Comparison of ENCODE assay signal across 20 mouse cellular contexts in genomic region chr1:128400926-128401325, GRCm38 (mm10). TPM values are rescaled to one million over a fixed set of nuclear protein-coding genes. Genes with fewer than 3 reads are reported as not detected.
DNase-seq lines count a peak whose midpoint lies in the region; ATAC-seq and TF ChIP-seq lines count a peak whose summit lies in the region.
"Had no signal": no experiment of that assay in that cellular context is flagged by ENCODE, and none has a peak within 500 bp of the region (broad histone marks: within the 10 kb centered on the region; RNA-seq: fewer than 3 reads in every experiment).

No protein-coding gene starts in this region.

- no peak overlapping the region for H3K4me3 ChIP-seq in forebrain, embryonic 10.5 days
- H3K4me3 ChIP-seq in forebrain, postnatal 0 days (ENCODE audit: low read depth, low read length), result no peak overlapping the region
- no peak overlapping the region for H3K4me3 ChIP-seq in ES-Bruce4 (ENCODE audit: low read depth, low read length)
- H3K4me3 ChIP-seq in forebrain, embryonic 11.5 days (ENCODE audit: low read depth, low read length), result no peak overlapping the region
- H3K4me3 ChIP-seq in hindbrain, embryonic 15.5 days, result no peak overlapping the region
- H3K4me3 ChIP-seq: erythroblast, embryonic 14.5 days; gastrocnemius, adult 2 months; left cerebral cortex, adult 2 months; limb, embryonic 15.5 days had no signal

- no peak for ATAC-seq in forebrain, postnatal 0 days
- ATAC-seq in forebrain, embryonic 11.5 days (replicated peaks; ENCODE audit: low FRiP score), result 0 out of 2 replicates have a peak, but pooled peaks have one; percentile 22
- no peak for ATAC-seq in hindbrain, embryonic 15.5 days (ENCODE audit: low FRiP score, low read depth)
- no peak for ATAC-seq in erythroblast, adult 5-6 weeks (replicated peaks; ENCODE audit: low FRiP score, poor library complexity, severe bottlenecking)
- ATAC-seq: activated CD4-positive, CD25-positive, alpha-beta regulatory T cell, adult 4 months had no signal

- TF ChIP-seq POLR2A in ES-Bruce4 (IDR thresholded peaks at IDR 0.05; ENCODE audit: insufficient read depth, low read length), result no peak

- peaks cover 54% of the 10 kb centered on the region for H3K4me1 ChIP-seq in forebrain, embryonic 10.5 days
- no peaks in the 10 kb centered on the region for H3K4me1 ChIP-seq in forebrain, postnatal 0 days (ENCODE audit: insufficient read depth)
- H3K4me1 ChIP-seq in ES-Bruce4 (ENCODE audit: control insufficient read depth, insufficient read depth, low read length), result peaks cover 7% of the 10 kb centered on the region
- H3K4me1 ChIP-seq in forebrain, embryonic 11.5 days (replicated peaks; ENCODE audit: control insufficient read depth, insufficient read depth, low read length), result peaks cover 5% of the 10 kb centered on the region; the same call in 1 of the 2 replicates
- H3K4me1 ChIP-seq in hindbrain, embryonic 15.5 days (replicated peaks), result peaks cover 16% of the 10 kb centered on the region; the same call in 1 of the 2 replicates
- H3K4me1 ChIP-seq: limb, embryonic 15.5 days had no signal

- peaks cover 65% of the 10 kb centered on the region for H3K36me3 ChIP-seq in forebrain, embryonic 10.5 days (replicated peaks)
- no peaks in the 10 kb centered on the region for H3K36me3 ChIP-seq in forebrain, postnatal 0 days (ENCODE audit: insufficient read depth)
- H3K36me3 ChIP-seq in ES-Bruce4 (ENCODE audit: control insufficient read depth, insufficient read depth, low read length, poor library complexity, severe bottlenecking), result peaks cover 25% of the 10 kb centered on the region
- no peaks in the 10 kb centered on the region for H3K36me3 ChIP-seq in forebrain, embryonic 11.5 days (ENCODE audit: control insufficient read depth, insufficient read depth, low read length)
- peaks cover 10% of the 10 kb centered on the region; the same call in 1 of the 2 replicates for H3K36me3 ChIP-seq in hindbrain, embryonic 15.5 days

- no peak for TF ChIP-seq CTCF in forebrain, postnatal 0 days (IDR thresholded peaks at IDR 0.05; ENCODE audit: low read depth)
- TF ChIP-seq CTCF in ES-Bruce4 (IDR thresholded peaks at IDR 0.05; ENCODE audit: low read depth, low read length), result no peak

- H3K9ac ChIP-seq in forebrain, postnatal 0 days, result no peak overlapping the region
- H3K9ac ChIP-seq in ES-Bruce4 (ENCODE audit: low read depth, poor library complexity, severe bottlenecking), result no peak overlapping the region
- H3K9ac ChIP-seq in forebrain, embryonic 11.5 days (ENCODE audit: low read length), result no peak overlapping the region
- H3K9ac ChIP-seq in hindbrain, embryonic 15.5 days, result no peak overlapping the region
- H3K9ac ChIP-seq: limb, embryonic 15.5 days had no signal

- H3K27me3 ChIP-seq in forebrain, embryonic 10.5 days (ENCODE audit: poor library complexity, severe bottlenecking), result no peaks in the 10 kb centered on the region
- no peaks in the 10 kb centered on the region for H3K27me3 ChIP-seq in forebrain, postnatal 0 days (ENCODE audit: insufficient read depth, low read length)
- no peaks in the 10 kb centered on the region for H3K27me3 ChIP-seq in ES-Bruce4 (ENCODE audit: control insufficient read depth, insufficient read depth, low read length, poor library complexity, severe bottlenecking)
- no peaks in the 10 kb centered on the region for H3K27me3 ChIP-seq in forebrain, embryonic 11.5 days (ENCODE audit: control insufficient read depth, insufficient read depth, low read length)
- no peaks in the 10 kb centered on the region for H3K27me3 ChIP-seq in hindbrain, embryonic 15.5 days
- H3K27me3 ChIP-seq: limb, embryonic 15.5 days had no signal

- no peak for DNase-seq in forebrain, embryonic 10.5 days (ENCODE audit: extremely low spot score, low spot score)
- DNase-seq in forebrain, postnatal 0 days, result no peak
- DNase-seq in forebrain, embryonic 11.5 days (ENCODE audit: low spot score), result no peak
- no peak for DNase-seq in heart, postnatal 14 days
- DNase-seq in kidney, adult 11 months, result no peak
- DNase-seq: cerebellum, adult 11 months; gastrocnemius, adult 2 months; heart, postnatal 36 days; kidney, adult 18-20 months; kidney, postnatal 4 days; lung, adult 2 months; thymus, postnatal 25 days had no signal

- H3K4me2 ChIP-seq in forebrain, postnatal 0 days (ENCODE audit: low read depth), result no peak overlapping the region
- no peak overlapping the region for H3K4me2 ChIP-seq in forebrain, embryonic 11.5 days (ENCODE audit: low read depth, low read length, severe bottlenecking)
- H3K4me2 ChIP-seq in hindbrain, embryonic 15.5 days, result no peak overlapping the region
- H3K4me2 ChIP-seq: limb, embryonic 15.5 days had no signal

- intact Hi-C loops in heart, postnatal 14 days (cut with DNase I), result no loop called here

- H3K27ac ChIP-seq in forebrain, embryonic 10.5 days, result peak overlapping the region; percentile 72
- no peak overlapping the region for H3K27ac ChIP-seq in forebrain, postnatal 0 days (ENCODE audit: low read depth, low read length)
- H3K27ac ChIP-seq in ES-Bruce4 (ENCODE audit: insufficient read depth, low read length), result peak overlapping the region; percentile 67
- no peak overlapping the region for H3K27ac ChIP-seq in forebrain, embryonic 11.5 days (ENCODE audit: low read depth, low read length)
- H3K27ac ChIP-seq in hindbrain, embryonic 15.5 days (replicated peaks), result peak overlapping the region; percentile 54
- H3K27ac ChIP-seq: gastrocnemius, adult 2 months; left cerebral cortex, adult 2 months; limb, embryonic 15.5 days had no signal

- no peaks in the 10 kb centered on the region for H3K9me3 ChIP-seq in forebrain, embryonic 10.5 days
- H3K9me3 ChIP-seq in forebrain, postnatal 0 days (ENCODE audit: low read length), result no peaks in the 10 kb centered on the region
- no peaks in the 10 kb centered on the region for H3K9me3 ChIP-seq in ES-Bruce4 (replicated peaks; ENCODE audit: control insufficient read depth, insufficient read depth, low read length, poor library complexity, severe bottlenecking)
- no peaks in the 10 kb centered on the region for H3K9me3 ChIP-seq in forebrain, embryonic 11.5 days (ENCODE audit: control insufficient read depth, low read length)
- no peaks in the 10 kb centered on the region for H3K9me3 ChIP-seq in hindbrain, embryonic 15.5 days
- H3K9me3 ChIP-seq: G1E; limb, embryonic 15.5 days had no signal

- WGBS in forebrain, embryonic 10.5 days, result 35% methylated on average over 2 of the region's 2 CpGs
- 15% methylated on average over 2 of the region's 2 CpGs for WGBS in forebrain, postnatal 0 days
- 17% methylated on average over 2 of the region's 2 CpGs for WGBS in forebrain, embryonic 11.5 days
- 12% methylated on average over 2 of the region's 2 CpGs for WGBS in hindbrain, embryonic 15.5 days

- TF ChIP-seq EP300 in ES-Bruce4 (IDR thresholded peaks at IDR 0.05; ENCODE audit: insufficient read depth, low read depth, low read length), result no peak

RNA-seq across cellular contexts. Expression of gene Dars, which starts 16.2 kb away (rescaled TPM):
- 186 and 191 TPM in 2 replicates for polyA plus RNA-seq in forebrain, embryonic 10.5 days (2016; fragmentation: Nextera tagmentation; extraction: Ambion mirVana)
- total RNA-seq in forebrain, postnatal 0 days (2014; rRNA removed), result 90.4 and 101 TPM in 2 replicates
- 128 and 130 TPM in 2 replicates for polyA plus RNA-seq in forebrain, postnatal 0 days (2015; fragmentation: Nextera tagmentation; extraction: Ambion mirVana)
- polyA plus RNA-seq in ES-Bruce4 (2011; ENCODE audit: insufficient read depth, insufficient read length, low read depth, missing spikeins), result 185 and 191 TPM in 2 replicates
- polyA plus RNA-seq in forebrain, embryonic 11.5 days (2014; fragmentation: Nextera tagmentation; extraction: Ambion mirVana), result 116 and 130 TPM in 2 replicates
- polyA plus RNA-seq in hindbrain, embryonic 15.5 days (2015; fragmentation: Nextera tagmentation; extraction: Ambion mirVana), result 137 and 139 TPM in 2 replicates
- 49.9 and 64.6 TPM in 2 replicates for total RNA-seq in erythroblast, adult 5-6 weeks (2015; ENCODE audit: low replicate concordance)
- total RNA-seq in erythroblast, adult 5-6 weeks (2017; ENCODE audit: low replicate concordance), result 49.1 and 57.0 TPM in 2 replicates
- total RNA-seq in heart, postnatal 14 days (2021), result 10 to 100 TPM; 53.1 to 56.4 TPM

RNA-seq across cellular contexts. Expression of gene Mcm6, which starts 41.5 kb away (rescaled TPM):
- polyA plus RNA-seq in forebrain, embryonic 10.5 days (2016; fragmentation: Nextera tagmentation; extraction: Ambion mirVana), result 378 and 390 TPM in 2 replicates
- total RNA-seq in forebrain, postnatal 0 days (2014; rRNA removed), result 33.7 and 52.4 TPM in 2 replicates
- 35.2 and 40.5 TPM in 2 replicates for polyA plus RNA-seq in forebrain, postnatal 0 days (2015; fragmentation: Nextera tagmentation; extraction: Ambion mirVana)
- polyA plus RNA-seq in ES-Bruce4 (2011; ENCODE audit: insufficient read depth, insufficient read length, low read depth, missing spikeins), result 206 and 215 TPM in 2 replicates
- polyA plus RNA-seq in forebrain, embryonic 11.5 days (2014; fragmentation: Nextera tagmentation; extraction: Ambion mirVana), result 343 and 344 TPM in 2 replicates
- polyA plus RNA-seq in hindbrain, embryonic 15.5 days (2015; fragmentation: Nextera tagmentation; extraction: Ambion mirVana), result 74.1 and 75.5 TPM in 2 replicates
- 71.5 and 108 TPM in 2 replicates for total RNA-seq in erythroblast, adult 5-6 weeks (2015; ENCODE audit: low replicate concordance)
- 86.1 and 116 TPM in 2 replicates for total RNA-seq in erythroblast, adult 5-6 weeks (2017; ENCODE audit: low replicate concordance)
- total RNA-seq in heart, postnatal 14 days (2021), result 10 to 100 TPM in 1 of 2 experiments, 1 to 10 TPM in 1; 9.3 to 14.8 TPM

Comparison
In these comparisons a context has a peak if more than half of its experiments do, and no peak if none do; other contexts are left out.
1. H3K27ac ChIP-seq: peak in forebrain, embryonic 10.5 days (single experiment), ES-Bruce4 (single experiment) and hindbrain, embryonic 15.5 days (single experiment); none in forebrain, postnatal 0 days (single experiment) and forebrain, embryonic 11.5 days (single experiment).